Mouse (Mus musculus): ENCODE data around the gene Kpna4.

DNA sequence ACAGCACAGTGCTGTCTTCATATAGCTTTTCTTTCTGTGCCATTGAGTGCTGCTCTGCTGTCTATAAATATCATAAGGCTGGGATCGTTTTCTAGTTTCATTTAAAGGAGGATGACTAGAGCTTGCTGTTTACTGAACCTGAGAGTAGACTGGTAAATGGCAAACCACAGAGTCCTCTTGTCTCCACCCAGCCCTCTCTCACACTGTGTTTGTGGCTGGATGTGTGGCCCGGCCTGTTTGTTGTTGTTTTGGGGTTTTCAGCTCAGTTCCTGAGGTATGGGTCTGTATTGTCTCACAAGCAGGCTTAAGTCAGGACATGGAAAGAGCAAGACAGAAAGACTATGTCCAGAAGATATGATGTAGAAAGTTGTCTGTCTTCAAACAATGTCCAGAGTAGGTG lies 32.6 kb upstream of the Kpna4 start:
- no peak for TF ChIP-seq EP300 (IDR thresholded peaks at IDR 0.05; ENCODE audit: low read depth in 1 of 2, low read length in 2 of 2)
- no peak for TF ChIP-seq MAZ (IDR thresholded peaks at IDR 0.05; ENCODE audit: low read depth, low read length)
- no peak for TF ChIP-seq CHD2 (IDR thresholded peaks at IDR 0.05; ENCODE audit: low read length)
- no peak for TF ChIP-seq POLR2A (IDR thresholded peaks at IDR 0.05; ENCODE audit: control insufficient read depth in 1 of 2, insufficient read depth in 1 of 2, low read depth in 1 of 2, low read length in 2 of 2, poor library complexity in 1 of 2)
- TF ChIP-seq CTCF (IDR thresholded peaks at IDR 0.05 in 2 of 3, conservative IDR thresholded peaks at IDR 0.05 in 1 of 3; ENCODE audit: control insufficient read depth in 1 of 3, insufficient read depth in 1 of 3, low read depth in 2 of 3, low read length in 3 of 3, poor library complexity in 1 of 3, severe bottlenecking in 1 of 3) = no peak
- TF ChIP-seq TAL1 (IDR thresholded peaks at IDR 0.05; ENCODE audit: low read length) = no peak
- no peak for TF ChIP-seq ZMIZ1 (IDR thresholded peaks at IDR 0.05; ENCODE audit: low read depth, low read length)
- TF ChIP-seq MAFK (IDR thresholded peaks at IDR 0.05; ENCODE audit: borderline replicate concordance, low read depth, low read length) = no peak
- no peak for TF ChIP-seq E2F4 (IDR thresholded peaks at IDR 0.05; ENCODE audit: borderline replicate concordance, low read depth, low read length)
- TF ChIP-seq MYC (IDR thresholded peaks at IDR 0.05; ENCODE audit: low read depth, low read length) = no peak
- TF ChIP-seq NRF1 (IDR thresholded peaks at IDR 0.05; ENCODE audit: insufficient read depth, low read depth, low read length, poor library complexity, severe bottlenecking) = no peak
- no peak for TF ChIP-seq SIN3A (IDR thresholded peaks at IDR 0.05; ENCODE audit: low read length)
- TF ChIP-seq ETS1 (IDR thresholded peaks at IDR 0.05; ENCODE audit: low read depth, low read length) = no peak
- TF ChIP-seq JUND (IDR thresholded peaks at IDR 0.05; ENCODE audit: low read depth, low read length) = no peak

All from MEL (cell line).